Mouse (Mus musculus) cerebellum, postnatal 4 days (tissue): ENCODE data around the gene Sfxn2.
A peak's percentile ranks its signal among the peaks of the same experiment; 100 is the strongest.

ENCODE experiments used
- DNase-seq, 2 experiments: peaks; one replicate each; pipeline ENCODE4 v3.0.0; 2022; ENCODE audit warnings: low spot score in 2 of 2, mixed read lengths in 1 of 2

Gene Sfxn2

GRCm38 (mm10) chr19:46598720-46599252 lies 25.6 kb downstream of the Sfxn2 start, which contains the start of gene Wbp1l:
Gene Wbp1l, plus strand, starts transcription at chr19:46599084.
- DNase-seq = peak; percentile 80 to 94

- no peak for DNase-seq
These were observed 26.5 kb downstream of the Sfxn2 start for GRCm38 (mm10) chr19:46599375-46600256.

GRCm38 (mm10) chr19:46600371-46600770 lies 27.2 kb downstream of the Sfxn2 start:
- no peak for DNase-seq

- no peak for DNase-seq
These were observed 28.3 kb downstream of the Sfxn2 start for GRCm38 (mm10) chr19:46601491-46601890.

- no peak for DNase-seq
These were observed 29.2 kb downstream of the Sfxn2 start for GRCm38 (mm10) chr19:46602406-46602805.

- DNase-seq = no peak
These were observed 33.6 kb downstream of the Sfxn2 start for GRCm38 (mm10) chr19:46606718-46607117.

GRCm38 (mm10) chr19:46607424-46607823 lies 34.3 kb downstream of the Sfxn2 start:
- no peak for DNase-seq

- DNase-seq = no peak
These were observed 35.0 kb downstream of the Sfxn2 start for GRCm38 (mm10) chr19:46608158-46608557.

GRCm38 (mm10) chr19:46616378-46616777 lies 43.2 kb downstream of the Sfxn2 start:
- DNase-seq = no peak

GRCm38 (mm10) chr19:46617361-46617760 lies 44.2 kb downstream of the Sfxn2 start:
- no peak for DNase-seq

- no peak for DNase-seq
These were observed 45.2 kb downstream of the Sfxn2 start for GRCm38 (mm10) chr19:46618322-46618721.

GRCm38 (mm10) chr19:46619001-46619400 lies 45.8 kb downstream of the Sfxn2 start:
- no peak for DNase-seq

- no peak for DNase-seq
These were observed 46.4 kb downstream of the Sfxn2 start for GRCm38 (mm10) chr19:46619518-46619917.

GRCm38 (mm10) chr19:46620016-46620808 lies 47.0 kb downstream of the Sfxn2 start:
- DNase-seq = no peak

- DNase-seq = no peak
These were observed 48.3 kb downstream of the Sfxn2 start for GRCm38 (mm10) chr19:46621236-46622183.

- no peak for DNase-seq
These were observed 49.6 kb downstream of the Sfxn2 start for GRCm38 (mm10) chr19:46622659-46623193.

GRCm38 (mm10) chr19:46623194-46623667 lies 50.1 kb downstream of the Sfxn2 start:
- DNase-seq = no peak

GRCm38 (mm10) chr19:46623790-46624772 lies 50.9 kb downstream of the Sfxn2 start:
- no peak for DNase-seq

GRCm38 (mm10) chr19:46625015-46625414 lies 51.9 kb downstream of the Sfxn2 start:
- no peak for DNase-seq

GRCm38 (mm10) chr19:46625519-46625918 lies 52.4 kb downstream of the Sfxn2 start:
- DNase-seq = no peak
